ENCODE assay signal across 10 mouse cellular contexts in the genomic region with DNA sequence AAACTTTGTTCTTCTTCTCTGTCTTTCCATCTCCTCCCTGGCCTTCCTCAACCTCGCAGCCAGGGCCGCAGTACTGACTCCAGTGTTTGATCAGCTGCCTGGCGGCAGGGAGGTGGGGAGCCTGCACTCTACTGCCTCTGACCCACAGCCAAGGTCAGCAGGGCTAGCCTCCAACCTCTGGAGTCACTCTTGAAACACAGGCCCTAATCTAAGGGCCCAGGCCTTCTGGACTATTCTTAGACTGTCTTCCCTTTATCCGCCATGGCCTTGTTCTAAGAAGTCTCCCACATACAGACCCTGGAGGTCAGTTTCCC. TPM values are rescaled to one million over a fixed set of nuclear protein-coding genes. Genes with fewer than 3 reads are reported as not detected.
A peak's percentile ranks its signal among the peaks of the same experiment; 100 is the strongest.
DNase-seq lines count a peak whose midpoint lies in the region; ATAC-seq and TF ChIP-seq lines count a peak whose summit lies in the region.
"Had no signal": no experiment of that assay in that cellular context is flagged by ENCODE, and none has a peak within 500 bp of the region (broad histone marks: within the 10 kb centered on the region; RNA-seq: fewer than 3 reads in every experiment).

No protein-coding gene starts in this region.

- H3K27me3 ChIP-seq in liver, embryonic 13.5 days, result peaks cover 2% of the 10 kb centered on the region; the same call in 1 of the 2 replicates

- H3K27ac ChIP-seq in embryonic fibroblast, embryonic 13.5 days (ENCODE audit: insufficient read depth, low read length), result peak overlapping the region; percentile 100
- peak overlapping the region; percentile 50 for H3K27ac ChIP-seq in liver, embryonic 13.5 days

- ATAC-seq in liver, embryonic 13.5 days (ENCODE audit: low read depth), result no peak
- no peak for ATAC-seq in activated CD4-positive, CD25-positive, alpha-beta regulatory T cell, adult 4 months
- ATAC-seq in megakaryocyte progenitor cell, adult 5-6 weeks (replicated peaks; ENCODE audit: poor library complexity), result no peak

- no peak overlapping the region for H3K9ac ChIP-seq in liver, embryonic 13.5 days

- H3K4me3 ChIP-seq in lung, adult 2 months (replicated peaks; ENCODE audit: extremely low read depth, low read depth, low read length), result no peak overlapping the region
- H3K4me3 ChIP-seq in embryonic fibroblast, embryonic 13.5 days (ENCODE audit: insufficient read depth, low read length), result no peak overlapping the region
- no peak overlapping the region for H3K4me3 ChIP-seq in liver, embryonic 13.5 days (replicated peaks)

- no peak for TF ChIP-seq CTCF in lung, adult 2 months (IDR thresholded peaks at IDR 0.05; ENCODE audit: insufficient read depth, low read length)
- TF ChIP-seq CTCF in embryonic fibroblast, embryonic 13.5 days (IDR thresholded peaks at IDR 0.05; ENCODE audit: borderline replicate concordance, insufficient read depth, low read length), result no peak

- peaks cover 7% of the 10 kb centered on the region for H3K4me1 ChIP-seq in lung, adult 2 months (ENCODE audit: control insufficient read depth, insufficient read depth, low read length)
- H3K4me1 ChIP-seq in embryonic fibroblast, embryonic 13.5 days (ENCODE audit: control insufficient read depth, insufficient read depth, low read length), result peaks cover 33% of the 10 kb centered on the region
- peaks cover 58% of the 10 kb centered on the region for H3K4me1 ChIP-seq in liver, embryonic 13.5 days (replicated peaks)

- H3K9me3 ChIP-seq in liver, embryonic 13.5 days (replicated peaks), result no peaks in the 10 kb centered on the region

- H3K36me3 ChIP-seq in liver, embryonic 13.5 days, result no peaks in the 10 kb centered on the region

- 63% methylated on average over 4 of the region's 4 CpGs for WGBS in lung, adult 2 months
- 70% methylated on average over 4 of the region's 4 CpGs for WGBS in liver, embryonic 13.5 days (ENCODE audit: insufficient replicate concordance)

- no peak overlapping the region for H3K4me2 ChIP-seq in liver, embryonic 13.5 days

- no peak for TF ChIP-seq POLR2A in lung, adult 2 months (IDR thresholded peaks at IDR 0.05; ENCODE audit: borderline replicate concordance, extremely low read depth, low read depth, low read length)
- no peak for TF ChIP-seq POLR2A in embryonic fibroblast, embryonic 13.5 days (IDR thresholded peaks at IDR 0.05; ENCODE audit: low read depth, low read length)

- peak; percentile 25 for DNase-seq in embryo, embryonic 10 days (ENCODE audit: low spot score)
- DNase-seq in embryo, embryonic 10.5 days (ENCODE audit: low spot score), result no peak
- DNase-seq in lung, adult 2 months, result peak; percentile 50
- DNase-seq in lung, postnatal 14 days, result no peak
- DNase-seq in liver, embryonic 13.5 days, result no peak
- DNase-seq: cerebellum, adult 9-11 months; thymus, adult 2 months had no signal

RNA-seq across cellular contexts. Expression of a gene that starts 41.7 kb away (rescaled TPM):
- 133 and 162 TPM in 2 replicates for polyA plus RNA-seq in lung, adult 2 months (2012; rRNA removed)
- 718 and 1,071 TPM in 2 replicates for polyA plus RNA-seq in embryonic fibroblast, embryonic 13.5 days (2011; ENCODE audit: insufficient read length, low read depth, missing spikeins)
- polyA plus RNA-seq in liver, embryonic 13.5 days (2015; fragmentation: Nextera tagmentation; extraction: Ambion mirVana), result 18.3 and 22.2 TPM in 2 replicates
- polyA plus RNA-seq in activated CD4-positive, CD25-positive, alpha-beta regulatory T cell, adult 4 months (2017; shearing (Covaris generic)), result 100 to 1,000 TPM; 243 to 280 TPM
- total RNA-seq in megakaryocyte progenitor cell, adult 5-6 weeks (2015), result 167 and 191 TPM in 2 replicates
- total RNA-seq in megakaryocyte progenitor cell, adult 5-6 weeks (2017), result 238 and 338 TPM in 2 replicates

RNA-seq across cellular contexts. Expression of a gene that starts 45.2 kb away (rescaled TPM):
- polyA plus RNA-seq in lung, adult 2 months (2012; rRNA removed), result 138 and 165 TPM in 2 replicates
- polyA plus RNA-seq in embryonic fibroblast, embryonic 13.5 days (2011; ENCODE audit: insufficient read length, low read depth, missing spikeins), result 229 and 271 TPM in 2 replicates
- 235 and 238 TPM in 2 replicates for polyA plus RNA-seq in liver, embryonic 13.5 days (2015; fragmentation: Nextera tagmentation; extraction: Ambion mirVana)
- 100 to 1,000 TPM; 219 to 245 TPM for polyA plus RNA-seq in activated CD4-positive, CD25-positive, alpha-beta regulatory T cell, adult 4 months (2017; shearing (Covaris generic))
- 196 and 255 TPM in 2 replicates for total RNA-seq in megakaryocyte progenitor cell, adult 5-6 weeks (2015)
- total RNA-seq in megakaryocyte progenitor cell, adult 5-6 weeks (2017), result 44.4 and 60.6 TPM in 2 replicates

Comparison
In these comparisons a context has a peak if more than half of its experiments do, and no peak if none do; other contexts are left out.
1. DNase-seq: peak in embryo, embryonic 10 days (single experiment) and lung, adult 2 months (single experiment); none in embryo, embryonic 10.5 days (single experiment), lung, postnatal 14 days (single experiment) and liver, embryonic 13.5 days (single experiment).